Mouse (Mus musculus) myocyte (in vitro differentiated cells): ENCODE results near the gene Ilk. TPM values are rescaled to one million over a fixed set of nuclear protein-coding genes. Genes with fewer than 3 reads are reported as not detected.
"Not testable (repeated sequence)": the region's sequence is repeated elsewhere in the genome, so short reads cannot be mapped to it uniquely, and the experiment has no call there.

ENCODE experiments used
- H3K27me3 ChIP-seq: one replicate; pipeline ENCODE4 v1.6.1; 2011; ENCODE audit not compliant: control insufficient read depth, insufficient read depth, insufficient read length
- H3K36me3 ChIP-seq: one replicate; pipeline ENCODE4 v1.6.1; 2011; ENCODE audit not compliant: control insufficient read depth, insufficient read depth
- H3K4me2 ChIP-seq: one replicate; pipeline ENCODE4 v1.6.1; 2011; ENCODE audit warnings: low read depth, control low read depth
- H3K4me3 ChIP-seq: one replicate; pipeline ENCODE4 v1.5.1; 2011; ENCODE audit warnings: mild to moderate bottlenecking, control low read depth, moderate library complexity
- H3K79me2 ChIP-seq: one replicate; pipeline ENCODE4 v1.6.1; 2011; ENCODE audit not compliant: control insufficient read depth, insufficient read depth
- H3ac ChIP-seq: one replicate; pipeline ENCODE4 v1.6.1; 2011; ENCODE audit not compliant: control insufficient read depth, insufficient read length
- CEBPB ChIP-seq: IDR thresholded peaks from 2 replicates; pipeline ENCODE4 v1.6.1; 2011; ENCODE audit warnings: mild to moderate bottlenecking, moderate library complexity; ENCODE audit not compliant: poor library complexity, insufficient read depth, severe bottlenecking
- E2F4 ChIP-seq: IDR thresholded peaks from one replicate; pipeline ENCODE4 v1.6.1; 2011; ENCODE audit warnings: mild to moderate bottlenecking, control low read depth, moderate library complexity; ENCODE audit not compliant: insufficient read depth
- MAX ChIP-seq: IDR thresholded peaks from one replicate; pipeline ENCODE4 v1.6.1; 2011; ENCODE audit warnings: low read depth, mild to moderate bottlenecking, control low read depth
- MYOD1 ChIP-seq, 3 experiments: IDR thresholded peaks; one replicate each; pipeline ENCODE4 v1.6.1; 2011; ENCODE audit warnings: control low read depth in 2 of 3, low read depth in 2 of 3, mild to moderate bottlenecking in 2 of 3, moderate library complexity in 1 of 3; ENCODE audit not compliant: insufficient read length in 2 of 3, control insufficient read depth in 1 of 3
- MYOG ChIP-seq, 3 experiments: IDR thresholded peaks; one replicate each; pipeline ENCODE4 v1.6.1; 2011; ENCODE audit warnings: control low read depth in 2 of 3, low read depth in 2 of 3, mild to moderate bottlenecking in 2 of 3; ENCODE audit not compliant: insufficient read length in 2 of 3, control insufficient read depth in 1 of 3, insufficient read depth in 1 of 3
- POLR2A ChIP-seq: IDR thresholded peaks from one replicate; pipeline ENCODE4 v1.6.1; 2011; ENCODE audit warnings: low read depth, mild to moderate bottlenecking, control low read depth, moderate library complexity; ENCODE audit not compliant: insufficient read length
- POLR2AphosphoS2 ChIP-seq: IDR thresholded peaks from one replicate; pipeline ENCODE4 v1.6.1; 2011; ENCODE audit warnings: low read depth, control low read depth; ENCODE audit not compliant: insufficient read length
- REST ChIP-seq: IDR thresholded peaks from one replicate; pipeline ENCODE4 v1.6.1; 2011; ENCODE audit warnings: mild to moderate bottlenecking, control low read depth, moderate library complexity; ENCODE audit not compliant: insufficient read depth, insufficient read length
- SRF ChIP-seq: IDR thresholded peaks from one replicate; pipeline ENCODE4 v1.6.1; 2011; ENCODE audit warnings: low read depth; ENCODE audit not compliant: control insufficient read depth, insufficient read length
- TCF12 ChIP-seq: IDR thresholded peaks from one replicate; pipeline ENCODE4 v1.6.1; 2011; ENCODE audit warnings: mild to moderate bottlenecking, control low read depth; ENCODE audit not compliant: poor library complexity, insufficient read depth, severe bottlenecking
- TCF3 ChIP-seq: IDR thresholded peaks from one replicate; pipeline ENCODE4 v1.6.1; 2011; ENCODE audit warnings: low read depth, control low read depth; ENCODE audit not compliant: insufficient read length
- USF1 ChIP-seq: IDR thresholded peaks from one replicate; pipeline ENCODE4 v1.6.1; 2011; ENCODE audit warnings: low read depth, mild to moderate bottlenecking, control low read depth, moderate library complexity
- polyA plus RNA-seq: library from polyadenylated mRNA; unstranded; fragments of >200 nt; fragmentation: generic; extraction: Trizol; gene quantifications from one replicate; pipeline ENCODE4 v1.2.1, GENCODE M21; 2012; ENCODE audit warnings: missing spikeins

The Ilk gene
- polyA plus RNA-seq, 1 experiment, result 250 TPM

DNA sequence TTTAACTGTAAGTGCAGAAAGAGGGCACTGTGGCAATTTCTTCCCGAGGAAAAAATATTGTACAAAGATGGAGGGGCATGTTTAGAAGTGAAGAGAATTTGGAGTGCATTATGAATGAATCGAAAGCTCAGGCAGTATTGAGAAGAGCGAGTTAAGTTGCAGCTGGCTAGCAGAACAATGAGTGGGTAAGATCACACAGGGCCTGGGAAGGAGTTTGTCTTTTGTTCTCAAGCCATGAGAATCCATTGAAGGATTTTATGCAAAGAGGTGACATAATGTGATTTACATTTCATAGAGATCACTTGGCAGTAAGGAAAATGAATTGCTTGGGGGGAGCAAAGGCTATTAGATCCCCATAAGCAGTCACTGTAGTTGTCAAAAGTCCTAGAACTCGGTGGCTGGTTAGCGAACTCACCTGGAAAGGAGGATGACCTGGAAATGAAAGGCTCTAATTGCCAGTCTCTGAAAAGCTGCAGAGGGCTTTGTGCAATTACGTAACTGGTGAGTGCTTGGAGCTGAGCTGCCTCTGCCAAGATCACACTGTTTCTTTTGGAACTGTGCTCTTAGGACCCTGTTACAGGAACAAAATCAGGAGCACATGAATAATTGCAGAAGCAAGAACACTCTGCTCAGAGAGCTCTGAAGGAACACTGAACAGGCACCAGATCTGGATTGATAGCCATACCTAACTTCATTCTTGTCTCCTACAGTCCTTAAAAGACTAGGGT, 7.5 kb upstream of the Ilk start:
- H3K79me2 ChIP-seq, result peaks cover 4% of the 10 kb centered on the region
- no peak overlapping the region for H3ac ChIP-seq
- TF ChIP-seq MYOG (IDR thresholded peaks at IDR 0.05; ENCODE audit: control insufficient read depth in 1 of 3, insufficient read depth in 1 of 3, insufficient read length in 2 of 3, low read depth in 2 of 3) (no peak), MYOD1 (IDR thresholded peaks at IDR 0.05; ENCODE audit: control insufficient read depth in 1 of 3, insufficient read length in 2 of 3, low read depth in 2 of 3) (no peak), REST (no peak), USF1 (no peak), E2F4 (no peak)
- H3K27me3 ChIP-seq, result no peaks in the 10 kb centered on the region
- no peak overlapping the region for H3K4me3 ChIP-seq
- H3K4me2 ChIP-seq, result no peak overlapping the region
- peaks cover 33% of the 10 kb centered on the region for H3K36me3 ChIP-seq

DNA sequence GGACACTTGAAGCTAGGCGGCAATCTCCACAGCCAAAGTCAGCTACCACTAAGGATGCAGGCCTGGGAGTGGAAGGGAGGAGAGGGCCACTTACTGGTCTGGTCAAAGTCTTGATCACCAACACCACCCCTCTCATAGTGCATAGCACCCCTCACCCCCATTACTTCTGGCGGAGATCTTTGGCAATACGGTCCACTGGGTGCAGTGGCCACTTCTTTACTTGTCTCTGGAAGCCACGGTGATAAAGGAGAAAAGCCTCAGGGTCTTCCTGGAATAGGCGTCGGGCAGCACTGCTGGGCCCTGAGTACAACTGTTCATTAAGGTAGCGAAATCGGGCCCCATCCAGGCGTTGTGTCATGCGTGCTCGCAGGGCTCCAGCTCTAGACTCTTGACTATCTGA, 2.6 kb upstream of the Ilk start:
- H3K4me3 ChIP-seq, result no peak overlapping the region
- no peak for TF ChIP-seq REST
- TF ChIP-seq POLR2AphosphoS2, result no peak
- TF ChIP-seq CEBPB, result no peak
- no peak for TF ChIP-seq TCF12
- no peak for TF ChIP-seq E2F4
- no peak for TF ChIP-seq SRF
- TF ChIP-seq POLR2A, result no peak

GRCm38 (mm10) chr7:105734826-105735225, 1.6 kb upstream of the Ilk start:
- no peak for TF ChIP-seq POLR2A
- no peak for TF ChIP-seq POLR2AphosphoS2
- no peak for TF ChIP-seq E2F4
- no peak for TF ChIP-seq MYOG (IDR thresholded peaks at IDR 0.05; ENCODE audit: control insufficient read depth in 1 of 3, insufficient read depth in 1 of 3, insufficient read length in 2 of 3, low read depth in 2 of 3)
- TF ChIP-seq USF1, result no peak
- no peak for TF ChIP-seq TCF12
- TF ChIP-seq MAX, result no peak
- TF ChIP-seq MYOD1 (IDR thresholded peaks at IDR 0.05; ENCODE audit: control insufficient read depth in 1 of 3, insufficient read length in 2 of 3, low read depth in 2 of 3), result no peak
- TF ChIP-seq SRF, result no peak
- no peak for TF ChIP-seq TCF3
- no peak for TF ChIP-seq CEBPB
- no peak for TF ChIP-seq REST
- H3K4me3 ChIP-seq, result peak overlapping the region; percentile 99
- no peak overlapping the region for H3ac ChIP-seq
- H3K36me3 ChIP-seq, result peaks cover 24% of the 10 kb centered on the region
- H3K79me2 ChIP-seq, result peaks cover 52% of the 10 kb centered on the region
- no peaks in the 10 kb centered on the region for H3K27me3 ChIP-seq
- peak overlapping the region; percentile 95 for H3K4me2 ChIP-seq

More for the DNA sequence above, 2.6 kb upstream of the Ilk start:
- Histone ChIP-seq H3K4me2 (no peak overlapping the region), H3K36me3 (peaks cover 30% of the 10 kb centered on the region), H3ac (no peak overlapping the region), H3K27me3 (no peaks in the 10 kb centered on the region), H3K79me2 (peaks cover 44% of the 10 kb centered on the region)

GRCm38 (mm10) chr7:105735464-105735863, 928 bp upstream of the Ilk start:
- Histone ChIP-seq H3K4me3 (peak overlapping the region; percentile 99), H3K4me2 (peak overlapping the region; percentile 95), H3K36me3 (peaks cover 24% of the 10 kb centered on the region), H3K79me2 (peaks cover 58% of the 10 kb centered on the region), H3ac (peak overlapping the region; percentile 96)
- H3K27me3 ChIP-seq, result not testable (repeated sequence)

DNA sequence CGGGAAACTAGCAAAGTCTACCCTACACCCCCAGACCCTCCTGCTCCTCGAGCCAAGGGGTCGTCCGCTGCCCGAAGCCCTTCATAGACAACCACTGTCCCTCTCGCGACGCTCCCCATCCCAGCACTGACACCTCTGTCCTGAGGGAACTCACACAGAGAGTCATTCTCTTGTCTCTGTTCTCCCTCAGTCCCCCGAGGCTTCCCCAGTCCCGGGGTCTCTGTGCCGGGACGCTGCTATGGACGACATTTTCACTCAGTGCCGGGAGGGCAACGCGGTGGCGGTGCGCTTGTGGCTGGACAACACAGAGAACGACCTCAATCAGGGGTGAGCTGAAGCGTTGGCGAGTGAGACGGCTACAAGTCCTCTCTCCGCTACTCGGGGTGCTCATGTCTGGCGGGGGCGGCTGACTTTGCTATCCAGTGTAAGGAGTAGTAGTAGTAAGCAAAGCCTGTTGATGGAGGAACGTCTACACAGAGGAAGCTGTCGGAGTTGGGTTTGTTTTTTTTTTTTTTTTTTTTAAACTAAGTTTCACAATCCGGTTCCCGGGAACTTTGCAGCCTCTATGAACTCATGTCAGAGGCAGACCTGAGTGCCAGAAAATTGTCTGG, 624 bp downstream of the Ilk start, which contains the start of gene Rrp8:
Gene Rrp8, minus strand, starts transcription at position 475 of the 611 bp plus-strand sequence.
- H3K79me2 ChIP-seq, result peaks cover 62% of the 10 kb centered on the region
- H3K4me3 ChIP-seq, result peak within 1 kb of the TSS; percentile 99
- no peaks in the 10 kb centered on the region for H3K27me3 ChIP-seq
- TF ChIP-seq POLR2A (peak; percentile 43), E2F4 (no peak)
- H3ac ChIP-seq, result peak within 1 kb of the TSS; percentile 96
- H3K4me2 ChIP-seq, result peak within 1 kb of the TSS; percentile 97
- H3K36me3 ChIP-seq, result peaks cover 24% of the 10 kb centered on the region
